Mouse (Mus musculus) megakaryocyte, embryonic 14.5 days (primary cell): Measurements from ENCODE around the gene Mindy4. TPM values are rescaled to one million over a fixed set of nuclear protein-coding genes. Genes with fewer than 3 reads are reported as not detected.

Source experiments
- H3K27me3 ChIP-seq: replicated peaks from 2 replicates; pipeline ENCODE3; 2012; ENCODE audit warnings: inconsistent platforms
- H3K36me3 ChIP-seq: replicated peaks from 2 replicates; pipeline ENCODE3; 2012; ENCODE audit warnings: low read length, inconsistent platforms, mixed read lengths
- H3K4me1 ChIP-seq: 2 replicates; pipeline ENCODE4 v1.6.1; 2012; ENCODE audit warnings: inconsistent platforms
- H3K4me3 ChIP-seq: replicated peaks from 2 replicates; pipeline ENCODE3; 2012; ENCODE audit warnings: moderate library complexity, mild to moderate bottlenecking, inconsistent platforms
- H3K9me3 ChIP-seq: 2 replicates; pipeline ENCODE4 v1.6.1; 2012; ENCODE audit warnings: inconsistent platforms
- FLI1 ChIP-seq: IDR thresholded peaks from 2 replicates; pipeline ENCODE4 v1.6.1; 2012; ENCODE audit warnings: low read length, inconsistent platforms, mixed read lengths
- GATA1 ChIP-seq: IDR thresholded peaks from 3 replicates; pipeline ENCODE4 v1.6.1; 2012; ENCODE audit warnings: mixed read lengths, low read length, inconsistent platforms, borderline replicate concordance
- polyA plus RNA-seq: library from polyadenylated mRNA; stranded (reverse); fragments of >175 nt; gene quantifications from 2 replicates; pipeline ENCODE4 v1.2.3, GENCODE M21; 2012; ENCODE audit warnings: low replicate concordance; ENCODE audit not compliant: insufficient read depth

Mindy4 gene
- polyA plus RNA-seq, 1 experiment = 0.10 TPM

DNA sequence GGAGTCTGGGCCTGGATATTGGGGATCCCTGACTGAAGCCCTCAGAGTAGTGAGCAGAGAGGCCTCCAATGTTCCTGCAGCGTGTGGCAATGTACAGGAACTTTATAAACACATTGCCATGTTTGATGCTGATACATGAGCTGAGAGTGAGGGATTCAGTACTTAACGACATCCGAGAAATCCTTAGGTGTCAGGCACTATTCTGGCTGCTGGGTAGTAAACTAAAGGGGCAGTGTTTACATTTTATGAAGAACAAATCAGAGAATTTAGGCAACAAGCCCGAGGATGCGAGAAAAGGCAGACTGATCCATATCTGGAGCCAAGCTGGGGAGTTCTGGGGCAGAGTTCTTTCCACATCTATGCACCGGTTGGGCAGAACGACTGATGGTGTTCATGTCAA is 152.4 kb downstream of the Mindy4 start:
- Histone ChIP-seq H3K9me3 (no peaks in the 10 kb centered on the region), H3K4me1 (peaks cover 73% of the 10 kb centered on the region), H3K27me3 (no peaks in the 10 kb centered on the region), H3K4me3 (no peak overlapping the region), H3K36me3 (peaks cover 1% of the 10 kb centered on the region)
- TF ChIP-seq GATA1 = no peak
- no peak for TF ChIP-seq FLI1

DNA sequence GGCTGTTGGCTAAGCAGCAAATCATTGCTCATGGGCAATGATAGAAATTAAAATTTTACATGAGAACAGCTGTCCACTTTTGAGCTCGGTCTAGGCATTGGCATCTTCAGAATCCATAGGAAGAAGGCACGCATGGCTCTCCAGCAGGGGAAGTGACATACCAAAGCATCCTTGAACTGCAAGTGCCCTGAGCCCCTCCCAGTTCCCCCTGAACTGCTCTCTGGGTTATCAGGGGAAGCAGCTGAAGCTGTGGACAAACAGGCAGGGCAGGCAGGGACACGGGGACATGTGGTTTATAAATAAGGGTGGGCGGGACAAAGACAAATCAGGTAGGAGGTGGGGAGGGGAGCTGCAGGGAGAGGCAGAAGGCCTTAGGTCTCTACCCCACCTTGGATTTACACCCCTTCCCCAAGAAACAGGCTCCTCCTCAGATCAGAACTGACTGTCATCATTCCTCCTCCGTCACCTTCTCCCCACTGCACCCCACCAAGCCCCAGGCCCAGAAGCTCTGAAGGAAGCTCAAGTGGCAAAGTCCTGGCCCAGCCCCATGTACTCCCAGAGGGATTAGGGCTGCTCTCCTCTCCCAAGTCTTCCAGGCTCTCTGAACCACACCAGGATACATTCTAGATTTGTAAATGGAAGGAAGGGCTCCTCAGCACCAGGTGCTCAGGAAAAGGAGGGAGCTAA is 153.0 kb downstream of the Mindy4 start:
- peak overlapping the region; percentile 62 for H3K4me3 ChIP-seq
- H3K27me3 ChIP-seq = no peaks in the 10 kb centered on the region
- no peaks in the 10 kb centered on the region for H3K36me3 ChIP-seq
- peaks cover 73% of the 10 kb centered on the region for H3K4me1 ChIP-seq
- no peaks in the 10 kb centered on the region for H3K9me3 ChIP-seq
- TF ChIP-seq GATA1 = no peak
- no peak for TF ChIP-seq FLI1

DNA sequence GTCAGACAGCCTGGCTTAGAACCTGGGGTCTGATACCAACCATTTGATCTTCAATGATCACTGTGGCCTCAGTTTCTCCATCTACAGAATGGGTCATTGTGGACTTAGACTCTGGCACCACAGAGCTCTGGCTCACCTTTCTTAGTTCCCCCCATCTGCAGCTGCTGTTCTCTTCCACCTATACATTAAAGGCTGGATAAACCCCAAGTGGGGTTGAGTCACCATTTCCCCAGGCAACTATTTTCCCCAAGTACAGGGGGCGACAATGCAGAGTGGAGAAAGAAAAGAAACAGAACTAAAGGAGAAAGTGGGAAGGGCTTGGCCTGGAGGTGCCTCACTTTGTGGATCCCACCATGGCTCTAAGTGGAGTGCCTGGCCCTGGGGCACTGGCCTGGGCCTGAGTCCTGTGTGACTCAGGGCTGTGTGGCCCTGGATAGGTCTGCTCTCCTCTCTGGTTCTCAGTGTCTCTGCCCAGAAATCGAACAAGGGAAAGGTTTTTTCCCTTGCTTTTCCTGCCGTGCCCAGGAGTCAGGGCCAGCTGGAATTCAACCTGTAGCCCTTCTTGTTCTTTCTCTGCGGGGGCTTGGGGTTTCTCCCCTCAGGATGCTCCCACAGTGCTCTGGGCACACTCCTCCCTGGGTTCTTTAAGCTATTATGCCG is 153.9 kb downstream of the Mindy4 start:
- TF ChIP-seq FLI1 = no peak
- TF ChIP-seq GATA1 = no peak
- Histone ChIP-seq H3K36me3 (no peaks in the 10 kb centered on the region), H3K4me3 (no peak overlapping the region), H3K27me3 (no peaks in the 10 kb centered on the region), H3K9me3 (no peaks in the 10 kb centered on the region), H3K4me1 (peaks cover 73% of the 10 kb centered on the region)

DNA sequence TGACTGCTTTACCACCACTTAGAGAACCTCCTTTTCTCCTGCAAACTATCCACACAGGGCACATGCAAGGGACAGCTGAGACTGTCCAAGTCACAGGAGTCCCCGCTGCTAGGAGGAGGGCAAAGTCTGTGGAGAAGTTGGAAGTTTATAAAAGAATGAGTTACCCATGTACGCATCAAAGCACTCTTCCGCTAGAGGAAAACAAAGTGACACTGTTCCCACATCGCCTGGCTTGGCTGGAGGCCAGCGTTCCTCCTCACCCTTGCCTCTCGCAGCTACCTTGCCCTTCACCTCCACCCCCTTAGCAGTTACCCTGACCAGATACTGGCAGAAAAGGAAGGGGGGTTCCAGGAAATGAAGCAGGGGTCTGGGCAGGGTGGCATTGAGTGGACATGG is 154.5 kb downstream of the Mindy4 start:
- no peaks in the 10 kb centered on the region for H3K27me3 ChIP-seq
- H3K36me3 ChIP-seq = no peaks in the 10 kb centered on the region
- no peak overlapping the region for H3K4me3 ChIP-seq
- no peaks in the 10 kb centered on the region for H3K9me3 ChIP-seq
- TF ChIP-seq GATA1 (no peak), FLI1 (no peak)
- H3K4me1 ChIP-seq = peaks cover 75% of the 10 kb centered on the region

DNA sequence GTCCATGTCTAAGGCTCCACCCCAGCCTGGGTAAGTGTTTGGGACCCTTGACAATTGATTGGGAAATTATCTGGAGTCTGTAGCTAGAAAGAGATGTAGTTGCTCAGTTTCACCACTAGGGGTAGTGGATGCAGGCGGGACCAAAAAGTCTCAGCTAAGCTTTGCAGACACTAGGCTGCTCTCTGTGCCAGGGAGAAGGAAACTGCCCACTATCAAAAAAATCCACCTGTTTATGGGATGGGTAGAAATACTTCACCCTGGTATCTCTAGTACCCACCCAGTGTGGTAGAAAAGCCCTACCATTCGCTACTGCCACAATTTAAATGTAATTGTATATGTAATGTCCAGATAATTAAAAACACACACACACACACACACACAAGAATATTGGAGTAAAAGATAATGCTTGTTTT is 155.6 kb downstream of the Mindy4 start:
- Histone ChIP-seq H3K4me1 (peaks cover 72% of the 10 kb centered on the region), H3K36me3 (no peaks in the 10 kb centered on the region), H3K4me3 (no peak overlapping the region), H3K27me3 (no peaks in the 10 kb centered on the region), H3K9me3 (no peaks in the 10 kb centered on the region)
- no peak for TF ChIP-seq FLI1
- TF ChIP-seq GATA1 = no peak

DNA sequence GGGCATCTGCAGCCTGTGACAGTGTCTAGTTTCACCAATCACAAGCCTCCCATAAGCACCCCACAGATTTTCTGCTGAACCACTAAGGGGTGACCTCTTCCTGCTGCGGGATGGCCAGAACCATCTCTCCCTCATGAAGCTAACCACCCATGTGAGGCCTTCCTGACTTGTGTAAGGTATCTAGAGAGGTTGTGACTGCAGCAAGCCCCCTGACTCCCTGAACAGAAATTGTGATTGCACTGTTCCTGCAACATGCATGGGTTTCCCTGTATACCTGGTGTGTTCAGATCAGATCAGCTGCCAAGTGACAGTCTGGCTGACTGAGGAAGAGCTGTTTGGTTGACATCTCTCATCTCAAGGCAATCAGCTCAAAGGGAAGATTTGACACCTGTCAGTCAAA is 159.5 kb downstream of the Mindy4 start:
- TF ChIP-seq GATA1 = no peak
- TF ChIP-seq FLI1 = no peak
- Histone ChIP-seq H3K4me3 (no peak overlapping the region), H3K4me1 (peaks cover 54% of the 10 kb centered on the region), H3K9me3 (no peaks in the 10 kb centered on the region), H3K27me3 (no peaks in the 10 kb centered on the region), H3K36me3 (no peaks in the 10 kb centered on the region)

DNA sequence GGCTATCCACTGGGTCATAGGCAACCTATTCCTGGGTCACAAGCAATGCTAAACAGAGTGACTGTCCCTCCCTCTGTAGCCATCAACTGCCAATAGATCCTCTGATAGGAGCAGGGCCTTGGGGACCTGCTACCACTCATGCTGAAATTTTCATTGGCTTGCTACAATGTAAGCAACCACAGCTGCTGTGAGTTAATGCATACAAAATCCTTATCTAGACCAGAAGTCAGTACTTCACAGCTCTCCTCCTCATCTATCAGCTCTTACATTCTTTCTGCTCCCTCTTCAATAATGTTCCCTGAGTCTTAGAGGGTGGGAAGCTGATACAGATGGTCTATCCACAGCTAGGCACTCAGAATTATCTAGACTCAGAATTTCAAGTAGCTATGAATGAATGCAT is 163.9 kb downstream of the Mindy4 start:
- H3K4me3 ChIP-seq = no peak overlapping the region
- no peaks in the 10 kb centered on the region for H3K27me3 ChIP-seq
- peaks cover 50% of the 10 kb centered on the region for H3K4me1 ChIP-seq
- H3K9me3 ChIP-seq = peaks cover 16% of the 10 kb centered on the region
- TF ChIP-seq GATA1 (no peak), FLI1 (no peak)
- peaks cover 14% of the 10 kb centered on the region for H3K36me3 ChIP-seq

Other genes starting within 250 kb of the Mindy4 start
- 1.5 TPM in 1 of 2 replicates, not detected in the other for gene Nod1, start 230.8 kb upstream of the Mindy4 start, polyA plus RNA-seq
- gene Ggct, start 210.4 kb upstream of the Mindy4 start, polyA plus RNA-seq = 4.2 and 18.6 TPM in 2 replicates
- gene Gars, start 165.4 kb upstream of the Mindy4 start, polyA plus RNA-seq = 57.4 and 75.3 TPM in 2 replicates
- gene Crhr2, start 70.4 kb upstream of the Mindy4 start, polyA plus RNA-seq = not detected in 2 replicates
- gene Inmt, start 28.3 kb upstream of the Mindy4 start, polyA plus RNA-seq = not detected in 2 replicates
- gene Aqp1, start 133.0 kb downstream of the Mindy4 start, polyA plus RNA-seq = 2.1 and 4.6 TPM in 2 replicates
- gene Ghrhr, start 172.9 kb downstream of the Mindy4 start, polyA plus RNA-seq = not detected in 2 replicates
- gene Adcyap1r1, start 248.6 kb downstream of the Mindy4 start, polyA plus RNA-seq = not detected in 2 replicates